Mouse (Mus musculus): ENCODE measurements around the gene Acadm.

Acadm gene

DNA sequence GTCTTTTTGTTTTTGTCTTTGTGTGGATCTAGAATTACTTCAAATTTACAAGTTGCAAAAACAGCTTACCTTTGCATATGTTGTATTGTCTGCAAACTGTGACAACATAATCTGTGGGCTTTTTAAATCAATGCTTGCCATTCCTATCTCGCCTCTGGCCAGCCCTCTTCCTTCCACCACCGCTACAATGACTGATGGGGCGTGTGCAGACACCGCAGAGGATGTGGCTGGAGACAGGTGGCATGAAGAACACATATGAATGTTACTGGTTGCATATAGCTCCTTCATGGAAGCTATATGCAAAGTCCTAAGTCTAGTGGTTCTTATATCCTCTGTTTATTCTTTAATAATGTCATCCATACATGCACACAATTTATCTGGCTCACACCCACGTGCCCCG is 47.2 kb downstream of the Acadm start:
- peak in 1 of 2 experiments; percentile 37 for DNase-seq

GRCm38 (mm10) chr3:153895454-153895853 is 49.0 kb downstream of the Acadm start:
- peak; percentile 70 to 85 for DNase-seq

GRCm38 (mm10) chr3:153889188-153889781 is 55.1 kb downstream of the Acadm start:
- no peak for DNase-seq

- DNase-seq, result no peak
Observed at GRCm38 (mm10) chr3:153888141-153888540, 56.3 kb downstream of the Acadm start.

GRCm38 (mm10) chr3:153886296-153886695 is 58.1 kb downstream of the Acadm start:
- DNase-seq, result no peak

Data from thymus, adult 18-20 months (tissue).